In genomic region chr3:101966825-101967558, GRCm38 (mm10) we compare ENCODE assay signal across 13 mouse cellular contexts. TPM values are rescaled to one million over a fixed set of nuclear protein-coding genes. Genes with fewer than 3 reads are reported as not detected.
DNase-seq lines count a peak whose midpoint lies in the region; ATAC-seq and TF ChIP-seq lines count a peak whose summit lies in the region.
"Had no signal": no experiment of that assay in that cellular context is flagged by ENCODE, and none has a peak within 500 bp of the region (broad histone marks: within the 10 kb centered on the region; RNA-seq: fewer than 3 reads in every experiment).

No protein-coding gene starts in this region.

- no peak overlapping the region for H3K9ac ChIP-seq in forebrain, embryonic 12.5 days
- no peak overlapping the region for H3K9ac ChIP-seq in hindbrain, postnatal 0 days (replicated peaks; ENCODE audit: low read length)
- H3K9ac ChIP-seq in neural tube, embryonic 14.5 days (replicated peaks; ENCODE audit: low read depth, low read length), result no peak overlapping the region
- H3K9ac ChIP-seq in kidney, embryonic 14.5 days (ENCODE audit: low read depth, low read length), result no peak overlapping the region
- H3K9ac ChIP-seq: liver, embryonic 15.5 days had no signal

- no peaks in the 10 kb centered on the region for H3K9me3 ChIP-seq in forebrain, embryonic 12.5 days
- H3K9me3 ChIP-seq in hindbrain, postnatal 0 days (ENCODE audit: low read length), result no peaks in the 10 kb centered on the region
- H3K9me3 ChIP-seq in neural tube, embryonic 14.5 days (ENCODE audit: control insufficient read depth, low read length), result no peaks in the 10 kb centered on the region
- H3K9me3 ChIP-seq in kidney, embryonic 14.5 days (ENCODE audit: control insufficient read depth, low read length), result no peaks in the 10 kb centered on the region
- H3K9me3 ChIP-seq: liver, embryonic 15.5 days had no signal

- H3K4me1 ChIP-seq in forebrain, embryonic 12.5 days, result peaks cover 29% of the 10 kb centered on the region
- H3K4me1 ChIP-seq in hindbrain, postnatal 0 days (ENCODE audit: insufficient read depth, low read length), result peaks cover 6% of the 10 kb centered on the region; the same call in 1 of the 2 replicates
- H3K4me1 ChIP-seq in neural tube, embryonic 14.5 days (ENCODE audit: control insufficient read depth, insufficient read depth, low read length), result peaks cover 27% of the 10 kb centered on the region
- no peaks in the 10 kb centered on the region for H3K4me1 ChIP-seq in kidney, adult 2 months (ENCODE audit: control insufficient read depth, insufficient read depth, low read length)
- no peaks in the 10 kb centered on the region for H3K4me1 ChIP-seq in kidney, embryonic 14.5 days (ENCODE audit: control insufficient read depth, insufficient read depth, low read length)
- H3K4me1 ChIP-seq: liver, embryonic 15.5 days had no signal

- no peak for TF ChIP-seq CTCF in hindbrain, postnatal 0 days (IDR thresholded peaks at IDR 0.05; ENCODE audit: low read depth)
- no peak for TF ChIP-seq CTCF in kidney, adult 2 months (conservative IDR thresholded peaks at IDR 0.05; ENCODE audit: insufficient read depth, insufficient read length, low read depth, low read length)

- H3K4me2 ChIP-seq in forebrain, embryonic 12.5 days, result no peak overlapping the region
- no peak overlapping the region for H3K4me2 ChIP-seq in hindbrain, postnatal 0 days (ENCODE audit: low read depth, low read length)
- no peak overlapping the region for H3K4me2 ChIP-seq in neural tube, embryonic 14.5 days (ENCODE audit: low read depth, low read length)
- H3K4me2 ChIP-seq in kidney, embryonic 14.5 days (replicated peaks; ENCODE audit: low read depth, low read length), result no peak overlapping the region
- H3K4me2 ChIP-seq: heart, embryonic 11.5 days; liver, embryonic 15.5 days had no signal

- intact Hi-C loops in left cerebral cortex, postnatal 4 days (cut with DNase I), result no loop called here

- peaks cover 5% of the 10 kb centered on the region; the same call in 1 of the 2 replicates for H3K27me3 ChIP-seq in forebrain, embryonic 12.5 days
- no peaks in the 10 kb centered on the region for H3K27me3 ChIP-seq in hindbrain, postnatal 0 days (ENCODE audit: insufficient read depth, low read length)
- no peaks in the 10 kb centered on the region for H3K27me3 ChIP-seq in neural tube, embryonic 14.5 days (ENCODE audit: control insufficient read depth, insufficient read depth, low read length)
- no peaks in the 10 kb centered on the region for H3K27me3 ChIP-seq in kidney, adult 2 months (replicated peaks; ENCODE audit: control insufficient read depth, insufficient read depth, low read length)
- no peaks in the 10 kb centered on the region for H3K27me3 ChIP-seq in kidney, embryonic 14.5 days (ENCODE audit: control insufficient read depth, insufficient read depth, low read length)
- H3K27me3 ChIP-seq: liver, embryonic 15.5 days had no signal

- peak; percentile 68 for ATAC-seq in forebrain, embryonic 12.5 days (ENCODE audit: low FRiP score)
- ATAC-seq in hindbrain, postnatal 0 days, result peak; percentile 68
- ATAC-seq in neural tube, embryonic 14.5 days (ENCODE audit: low read depth), result peak; percentile 86
- no peak for ATAC-seq in monocyte, adult 5-6 weeks (replicated peaks; ENCODE audit: insufficient number of reproducible peaks, low FRiP score, low TSS enrichment, poor library complexity, severe bottlenecking)
- ATAC-seq in kidney, embryonic 14.5 days (ENCODE audit: low FRiP score, low TSS enrichment), result no peak

- H3K4me3 ChIP-seq in forebrain, embryonic 12.5 days (replicated peaks), result no peak overlapping the region
- H3K4me3 ChIP-seq in hindbrain, postnatal 0 days (ENCODE audit: low read length), result no peak overlapping the region
- no peak overlapping the region for H3K4me3 ChIP-seq in neural tube, embryonic 14.5 days (ENCODE audit: low read depth, low read length)
- no peak overlapping the region for H3K4me3 ChIP-seq in kidney, adult 2 months (ENCODE audit: insufficient read depth, low read depth, low read length)
- no peak overlapping the region for H3K4me3 ChIP-seq in kidney, embryonic 14.5 days (ENCODE audit: low read length)
- H3K4me3 ChIP-seq: liver, embryonic 15.5 days had no signal

- no peaks in the 10 kb centered on the region for H3K36me3 ChIP-seq in forebrain, embryonic 12.5 days (replicated peaks)
- no peaks in the 10 kb centered on the region for H3K36me3 ChIP-seq in hindbrain, postnatal 0 days (ENCODE audit: insufficient read depth, low read length)
- no peaks in the 10 kb centered on the region for H3K36me3 ChIP-seq in neural tube, embryonic 14.5 days (ENCODE audit: control insufficient read depth, insufficient read depth, low read length)
- H3K36me3 ChIP-seq in kidney, adult 2 months (ENCODE audit: control insufficient read depth, insufficient read depth, low read length), result no peaks in the 10 kb centered on the region
- no peaks in the 10 kb centered on the region for H3K36me3 ChIP-seq in kidney, embryonic 14.5 days (ENCODE audit: control insufficient read depth, insufficient read depth, low read length)
- H3K36me3 ChIP-seq: liver, embryonic 15.5 days had no signal

- WGBS in forebrain, embryonic 12.5 days, result 29% methylated on average over 3 of the region's 3 CpGs
- 13% methylated on average over 3 of the region's 3 CpGs for WGBS in hindbrain, postnatal 0 days
- 3% methylated on average over 3 of the region's 3 CpGs for WGBS in neural tube, embryonic 14.5 days
- 43% methylated on average over 3 of the region's 3 CpGs for WGBS in kidney, adult 2 months
- WGBS in kidney, embryonic 14.5 days, result 11% methylated on average over 3 of the region's 3 CpGs

- H3K27ac ChIP-seq in forebrain, embryonic 12.5 days, result peak overlapping the region; percentile 63
- peak overlapping the region; percentile 69 for H3K27ac ChIP-seq in hindbrain, postnatal 0 days
- peak overlapping the region; percentile 81 for H3K27ac ChIP-seq in neural tube, embryonic 14.5 days (ENCODE audit: low read depth, low read length)
- no peak overlapping the region for H3K27ac ChIP-seq in kidney, adult 2 months (ENCODE audit: insufficient read depth, low read depth, low read length)
- no peak overlapping the region for H3K27ac ChIP-seq in kidney, embryonic 14.5 days (ENCODE audit: low read depth, low read length)
- H3K27ac ChIP-seq: liver, embryonic 15.5 days had no signal

- DNase-seq in left cerebral cortex, postnatal 4 days, result peak; percentile 17
- DNase-seq in left cerebral cortex, adult 8-10 months (ENCODE audit: low spot score in 2 of 2), result no peak
- DNase-seq in hindbrain, postnatal 0 days (ENCODE audit: low spot score), result peak; percentile 66
- DNase-seq in kidney, adult 2 months, result no peak
- DNase-seq: adrenal gland, postnatal 14 days; right cerebral cortex, postnatal 25 days had no signal

- TF ChIP-seq POLR2A in kidney, adult 2 months (IDR thresholded peaks at IDR 0.05; ENCODE audit: low read depth, low read length), result no peak

RNA-seq across cellular contexts. Expression of gene Slc22a15, which starts 42.7 kb away (rescaled TPM):
- 10 to 100 TPM; 17.5 to 17.8 TPM for total RNA-seq in left cerebral cortex, postnatal 4 days (2021)
- total RNA-seq in left cerebral cortex, adult 8-10 months (2022), result 1 to 10 TPM; 7.9 to 9.7 (median 9.2) TPM
- 6.3 and 6.4 TPM in 2 replicates for polyA plus RNA-seq in forebrain, embryonic 12.5 days (2016; fragmentation: Nextera tagmentation; extraction: Ambion mirVana)
- 11.1 and 12.5 TPM in 2 replicates for total RNA-seq in hindbrain, postnatal 0 days (2014; rRNA removed)
- polyA plus RNA-seq in hindbrain, postnatal 0 days (2015; fragmentation: Nextera tagmentation; extraction: Ambion mirVana), result 5.0 and 5.7 TPM in 2 replicates
- 6.1 and 7.0 TPM in 2 replicates for polyA plus RNA-seq in neural tube, embryonic 14.5 days (2014; fragmentation: Nextera tagmentation; extraction: Ambion mirVana)
- total RNA-seq in monocyte, adult 5-6 weeks (2017), result 7.1 to 21.6 TPM (median 12.9 TPM) in 3 replicates
- polyA plus RNA-seq in kidney, adult 2 months (2012; rRNA removed), result 2.4 and 2.7 TPM in 2 replicates
- polyA plus RNA-seq in kidney, embryonic 14.5 days (2014; fragmentation: Nextera tagmentation; extraction: Ambion mirVana), result 3.5 and 4.3 TPM in 2 replicates

RNA-seq across cellular contexts. Expression of gene Nhlh2, which starts 42.9 kb away (rescaled TPM):
- 1 to 10 TPM; 2.4 to 3.5 TPM for total RNA-seq in left cerebral cortex, postnatal 4 days (2021)
- total RNA-seq in left cerebral cortex, adult 8-10 months (2022), result under 1 TPM; 0.13 to 0.51 (median 0.21) TPM
- 56.4 and 59.5 TPM in 2 replicates for polyA plus RNA-seq in forebrain, embryonic 12.5 days (2016; fragmentation: Nextera tagmentation; extraction: Ambion mirVana)
- 30.3 and 31.9 TPM in 2 replicates for total RNA-seq in hindbrain, postnatal 0 days (2014; rRNA removed)
- polyA plus RNA-seq in hindbrain, postnatal 0 days (2015; fragmentation: Nextera tagmentation; extraction: Ambion mirVana), result 25.1 and 28.2 TPM in 2 replicates
- 20.8 and 33.7 TPM in 2 replicates for polyA plus RNA-seq in neural tube, embryonic 14.5 days (2014; fragmentation: Nextera tagmentation; extraction: Ambion mirVana)
- not detected in 3 replicates for total RNA-seq in monocyte, adult 5-6 weeks (2017)
- not detected in 2 replicates for polyA plus RNA-seq in kidney, adult 2 months (2012; rRNA removed)
- not detected in 2 replicates for polyA plus RNA-seq in kidney, embryonic 14.5 days (2014; fragmentation: Nextera tagmentation; extraction: Ambion mirVana)
- total RNA-seq: adrenal gland, postnatal 14 days had no signal
- polyA plus RNA-seq: liver, embryonic 15.5 days; testis, adult 2 months had no signal

Comparison
In these comparisons a context has a peak if more than half of its experiments do, and no peak if none do; other contexts are left out.
1. DNase-seq: peak in left cerebral cortex, postnatal 4 days (single experiment) and hindbrain, postnatal 0 days (single experiment); none in left cerebral cortex, adult 8-10 months (0 of 2) and kidney, adult 2 months (single experiment).
2. ATAC-seq: peak in forebrain, embryonic 12.5 days (single experiment), hindbrain, postnatal 0 days (single experiment) and neural tube, embryonic 14.5 days (single experiment); none in monocyte, adult 5-6 weeks (single experiment) and kidney, embryonic 14.5 days (single experiment).
3. H3K27ac ChIP-seq: peak in forebrain, embryonic 12.5 days (single experiment), hindbrain, postnatal 0 days (single experiment) and neural tube, embryonic 14.5 days (single experiment); none in kidney, adult 2 months (single experiment) and kidney, embryonic 14.5 days (single experiment).
4. RNA of gene Nhlh2, which starts 42.9 kb away (polyA plus RNA-seq): 56.4 to 59.5 TPM in forebrain, embryonic 12.5 days, 25.1 to 28.2 TPM in hindbrain, postnatal 0 days and 20.8 to 33.7 TPM in neural tube, embryonic 14.5 days; not detected in kidney, embryonic 14.5 days and not detected in kidney, adult 2 months; every median in the first group is over 10 times any median in the second.